Mouse (Mus musculus) CH12.LX (cell line): Measurements from ENCODE around the gene Cnksr3. TPM values are rescaled to one million over a fixed set of nuclear protein-coding genes. Genes with fewer than 3 reads are reported as not detected.

ENCODE experiments used
- DNase-seq: peaks from one replicate; pipeline ENCODE4 v3.0.0-alpha.2; 2013; ENCODE audit errors: extremely low read depth
- H3K27ac ChIP-seq: 2 replicates; pipeline ENCODE4 v1.5.1; 2012; ENCODE audit warnings: low read depth, mild to moderate bottlenecking, control low read depth, moderate library complexity; ENCODE audit not compliant: insufficient read depth
- H3K27me3 ChIP-seq: replicated peaks from 2 replicates; pipeline ENCODE3; 2012; ENCODE audit warnings: inconsistent platforms
- H3K36me3 ChIP-seq, 2 experiments: replicated peaks in 1 of 2; 2 replicates each; pipeline versions ENCODE3 to v1.6.1; 2012; ENCODE audit warnings: inconsistent platforms in 1 of 2, low read length in 1 of 2, mild to moderate bottlenecking in 1 of 2, mixed read lengths in 1 of 2, moderate library complexity in 1 of 2; ENCODE audit not compliant: control insufficient read depth in 1 of 2, insufficient read depth in 1 of 2
- H3K4me1 ChIP-seq, 2 experiments: 2 replicates each; pipeline ENCODE4 v1.6.1; 2012; ENCODE audit warnings: inconsistent platforms in 1 of 2, moderate library complexity in 1 of 2; ENCODE audit not compliant: insufficient read depth in 2 of 2, control insufficient read depth in 1 of 2
- H3K4me2 ChIP-seq: 2 replicates; pipeline ENCODE4 v1.6.1; 2012; ENCODE audit warnings: low read depth, mild to moderate bottlenecking, control low read depth; ENCODE audit not compliant: poor library complexity, insufficient read depth, severe bottlenecking
- H3K4me3 ChIP-seq, 3 experiments: fragments of 150-350 bp in 1 of 3; sonication (generic) in 1 of 3; replicated peaks in 1 of 3; 2 replicates each; pipeline versions ENCODE3 to v1.5.1; 2011 to 2012; ENCODE audit warnings: low read depth in 2 of 3, low read length in 2 of 3, mild to moderate bottlenecking in 2 of 3, moderate library complexity in 2 of 3, control low read depth in 1 of 3, improper control_type of control experiment in 1 of 3, inconsistent platforms in 1 of 3, mixed read lengths in 1 of 3; ENCODE audit not compliant: poor library complexity in 1 of 3
- H3K79me2 ChIP-seq: replicated peaks from 2 replicates; pipeline ENCODE4 v1.6.1; 2012; ENCODE audit warnings: mild to moderate bottlenecking, moderate library complexity; ENCODE audit not compliant: control insufficient read depth, poor library complexity, insufficient read depth, severe bottlenecking; ENCODE audit errors: extremely low read depth
- H3K9ac ChIP-seq: 2 replicates; pipeline ENCODE4 v1.6.1; 2012; ENCODE audit warnings: low read depth, mild to moderate bottlenecking, control low read depth, moderate library complexity; ENCODE audit not compliant: insufficient read depth
- H3K9me3 ChIP-seq: replicated peaks from 2 replicates; pipeline ENCODE3; 2012; ENCODE audit warnings: low read length, inconsistent platforms, mixed read lengths
- BHLHE40 ChIP-seq: IDR thresholded peaks from 2 replicates; pipeline ENCODE4 v1.6.1; 2011; ENCODE audit warnings: mild to moderate bottlenecking, low read depth, low read length, improper control_type of control experiment
- CHD2 ChIP-seq: IDR thresholded peaks from 2 replicates; pipeline ENCODE4 v1.6.1; 2011; ENCODE audit warnings: low read length, improper control_type of control experiment
- CTCF ChIP-seq, 2 experiments: IDR thresholded peaks in 1 of 2; conservative IDR thresholded peaks in 1 of 2; 2 replicates each; pipeline ENCODE4 v1.5.1; 2011 to 2012; ENCODE audit warnings: low read depth in 2 of 2, low read length in 2 of 2, improper control_type of control experiment in 1 of 2, inconsistent platforms in 1 of 2, mild to moderate bottlenecking in 1 of 2, moderate library complexity in 1 of 2
- E2F4 ChIP-seq: IDR thresholded peaks from 2 replicates; pipeline ENCODE4 v1.6.1; 2011; ENCODE audit warnings: low read depth, low read length, improper control_type of control experiment; ENCODE audit not compliant: insufficient replicate concordance
- ELF1 ChIP-seq: IDR thresholded peaks from 2 replicates; pipeline ENCODE4 v1.6.1; 2014; ENCODE audit warnings: low read depth, mild to moderate bottlenecking, inconsistent platforms, low read length, improper control_type of control experiment
- ETS1 ChIP-seq: conservative IDR thresholded peaks from 2 replicates; pipeline ENCODE4 v1.6.1; 2012; ENCODE audit warnings: low read depth, mild to moderate bottlenecking, inconsistent platforms, low read length, improper control_type of control experiment, moderate library complexity
- HCFC1 ChIP-seq: IDR thresholded peaks from 2 replicates; pipeline ENCODE4 v1.6.1; 2012; ENCODE audit warnings: low read depth, mild to moderate bottlenecking, inconsistent platforms, low read length, improper control_type of control experiment
- IRF4 ChIP-seq: IDR thresholded peaks from 2 replicates; pipeline ENCODE4 v1.6.1; 2014; ENCODE audit warnings: low read depth, mild to moderate bottlenecking, inconsistent platforms, low read length, improper control_type of control experiment
- JUND ChIP-seq: conservative IDR thresholded peaks from 2 replicates; pipeline ENCODE4 v1.6.1; 2011; ENCODE audit warnings: low read depth, low read length, improper control_type of control experiment
- MXI1 ChIP-seq: IDR thresholded peaks from 2 replicates; pipeline ENCODE4 v1.6.1; 2011; ENCODE audit warnings: mild to moderate bottlenecking, low read depth, low read length, improper control_type of control experiment
- MYC ChIP-seq: IDR thresholded peaks from 2 replicates; pipeline ENCODE4 v1.6.1; 2011; ENCODE audit warnings: low read depth, mild to moderate bottlenecking, improper control_type of control experiment, low read length
- NRF1 ChIP-seq: IDR thresholded peaks from 2 replicates; pipeline ENCODE4 v1.6.1; 2014; ENCODE audit warnings: low read depth, mild to moderate bottlenecking, inconsistent platforms, low read length, improper control_type of control experiment, moderate library complexity
- POLR2A ChIP-seq: IDR thresholded peaks from 2 replicates; pipeline ENCODE4 v1.6.1; 2011; ENCODE audit warnings: low read depth, mild to moderate bottlenecking, improper control_type of control experiment, low read length
- POLR2AphosphoS2 ChIP-seq: IDR thresholded peaks from 2 replicates; pipeline ENCODE4 v1.6.1; 2011; ENCODE audit warnings: low read depth, low read length, improper control_type of control experiment
- RAD21 ChIP-seq: IDR thresholded peaks from 2 replicates; pipeline ENCODE4 v1.6.1; 2011; ENCODE audit warnings: low read depth, mild to moderate bottlenecking, low read length, improper control_type of control experiment, moderate library complexity
- RCOR1 ChIP-seq: conservative IDR thresholded peaks from 2 replicates; pipeline ENCODE4 v1.6.1; 2012; ENCODE audit warnings: low read depth, mild to moderate bottlenecking, inconsistent platforms, low read length, improper control_type of control experiment
- SMC3 ChIP-seq: IDR thresholded peaks from 2 replicates; pipeline ENCODE4 v1.6.1; 2011; ENCODE audit warnings: low read depth, low read length, improper control_type of control experiment
- TBP ChIP-seq: conservative IDR thresholded peaks from 2 replicates; pipeline ENCODE4 v1.6.1; 2011; ENCODE audit warnings: low read depth, low read length, improper control_type of control experiment
- TCF12 ChIP-seq: IDR thresholded peaks from 2 replicates; pipeline ENCODE4 v1.6.1; 2014; ENCODE audit warnings: low read depth, mild to moderate bottlenecking, inconsistent platforms, low read length, improper control_type of control experiment
- ZC3H11A ChIP-seq: IDR thresholded peaks from 2 replicates; pipeline ENCODE4 v1.6.1; 2012; ENCODE audit warnings: low read depth, mild to moderate bottlenecking, inconsistent platforms, low read length, improper control_type of control experiment
- ZKSCAN1 ChIP-seq: IDR thresholded peaks from 2 replicates; pipeline ENCODE4 v1.6.1; 2012; ENCODE audit warnings: low read depth, inconsistent platforms, low read length, improper control_type of control experiment, borderline replicate concordance
- ZNF384 ChIP-seq: IDR thresholded peaks from 2 replicates; pipeline ENCODE4 v1.6.1; 2012; ENCODE audit warnings: low read depth, low read length, improper control_type of control experiment, inconsistent platforms
- dilution Hi-C: fragments of 300-500 bp; cut with MboI; formaldehyde crosslinking; loops from 2 replicates; pipeline ENCODE4 v1.14.3; 2020; ENCODE audit warnings: low sequenced_read_pairs; ENCODE audit not compliant: extremely low pct_unique_long_range_greater_than_20kb, extremely low pct_ligation_motif_present
- in situ Hi-C: fragments of 300-500 bp; cut with MboI; formaldehyde crosslinking; loops from 3 replicates; pipeline ENCODE4 v1.14.3; 2019; ENCODE audit warnings: low sequenced_read_pairs, low pct_ligation_motif_present, low pct_unique_long_range_greater_than_20kb, mixed read lengths
- polyA plus RNA-seq: library from polyadenylated mRNA; unstranded; fragments of >175 nt; gene quantifications from 2 replicates; pipeline ENCODE4 v1.2.1, GENCODE M21; 2012; ENCODE audit warnings: low read depth; ENCODE audit not compliant: insufficient read length
- total RNA-seq, 2 experiments: library from RNA; depleted of rRNA; stranded (reverse); fragments of 300-350 nt in 1 of 2; fragments of >200 nt in 1 of 2; gene quantifications; 2 replicates each; pipeline ENCODE4 v1.2.3; 2012 to 2014

The Cnksr3 gene
- total and polyA plus RNA-seq, 3 experiments, result 0.72 to 3.9 (median 2.9) TPM

GRCm38 (mm10) chr10:7120206-7120605, 91.8 kb downstream of the Cnksr3 start:
- H3K36me3 ChIP-seq, result peaks cover 0 to 23% of the 10 kb centered on the region in 2 experiments
- in situ Hi-C loops, result no loop called here

GRCm38 (mm10) chr10:7118258-7119077, 93.6 kb downstream of the Cnksr3 start:
- Histone ChIP-seq H3K79me2 (no peaks in the 10 kb centered on the region), H3K4me3 (no peak overlapping the region), H3K4me2 (no peak overlapping the region), H3K36me3 (peaks cover 0 to 18% of the 10 kb centered on the region in 2 experiments), H3K27ac (no peak overlapping the region), H3K4me1 (peaks cover 0 to 7% of the 10 kb centered on the region in 2 experiments; a peak in 2 of 4 replicates), H3K27me3 (no peaks in the 10 kb centered on the region), H3K9ac (no peak overlapping the region), H3K9me3 (no peaks in the 10 kb centered on the region)
- dilution Hi-C loops, result no loop called here
- in situ Hi-C loops, result no loop called here
- TF ChIP-seq POLR2AphosphoS2 (no peak), RCOR1 (no peak), CHD2 (no peak), CTCF (conservative IDR thresholded peaks at IDR 0.05 in 1 of 2, IDR thresholded peaks at IDR 0.05 in 1 of 2; ENCODE audit: low read depth in 2 of 2, low read length in 2 of 2) (no peak), TBP (no peak)
- no peak for DNase-seq

More at GRCm38 (mm10) chr10:7120206-7120605, 91.8 kb downstream of the Cnksr3 start:
- Histone ChIP-seq H3K79me2 (no peaks in the 10 kb centered on the region), H3K4me2 (no peak overlapping the region), H3K27me3 (no peaks in the 10 kb centered on the region), H3K9me3 (no peaks in the 10 kb centered on the region), H3K4me1 (peaks cover 0 to 7% of the 10 kb centered on the region in 2 experiments; a peak in 2 of 4 replicates), H3K9ac (no peak overlapping the region), H3K4me3 (no peak overlapping the region), H3K27ac (no peak overlapping the region)
- no peak for DNase-seq
- dilution Hi-C loops, result no loop called here
- TF ChIP-seq TCF12 (no peak), ELF1 (no peak), POLR2A (no peak), MYC (no peak), ZNF384 (no peak), MXI1 (no peak), CHD2 (no peak), IRF4 (no peak), SMC3 (no peak)

DNA sequence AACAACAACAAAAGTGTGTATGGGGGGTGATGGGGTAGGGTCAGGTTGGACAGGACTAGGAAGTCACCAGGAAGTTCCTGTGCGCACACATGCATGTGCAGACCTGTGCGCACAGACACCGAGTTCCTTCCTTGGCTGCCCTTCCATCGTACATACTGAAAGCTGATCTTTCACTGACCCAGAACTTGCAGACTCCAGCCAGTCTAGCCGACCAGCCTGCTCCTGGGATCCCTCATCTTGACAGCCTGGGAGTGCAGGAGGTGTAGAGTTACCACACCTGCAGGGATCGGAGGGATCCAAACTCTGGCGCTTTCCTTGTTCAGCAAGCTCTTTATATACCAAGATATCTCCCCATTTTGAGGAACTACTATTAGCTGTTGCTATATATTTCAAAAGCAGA, 94.3 kb downstream of the Cnksr3 start:
- TF ChIP-seq ZKSCAN1 (no peak), IRF4 (no peak), E2F4 (no peak), NRF1 (no peak), JUND (no peak), POLR2AphosphoS2 (no peak), CHD2 (no peak), RAD21 (no peak), ETS1 (no peak), MYC (no peak), ZC3H11A (no peak), CTCF (conservative IDR thresholded peaks at IDR 0.05 in 1 of 2, IDR thresholded peaks at IDR 0.05 in 1 of 2; ENCODE audit: low read depth in 2 of 2, low read length in 2 of 2) (no peak), BHLHE40 (no peak), HCFC1 (no peak)
- Histone ChIP-seq H3K4me3 (no peak overlapping the region), H3K27me3 (no peaks in the 10 kb centered on the region), H3K4me2 (no peak overlapping the region), H3K9ac (no peak overlapping the region), H3K36me3 (peaks cover 0 to 18% of the 10 kb centered on the region in 2 experiments), H3K9me3 (no peaks in the 10 kb centered on the region), H3K4me1 (peaks cover 0 to 7% of the 10 kb centered on the region in 2 experiments; a peak in 2 of 4 replicates), H3K27ac (no peak overlapping the region), H3K79me2 (no peaks in the 10 kb centered on the region)
- no peak for DNase-seq
- in situ Hi-C loops, result no loop called here
- dilution Hi-C loops, result no loop called here
